Mouse (Mus musculus) kidney, adult 2 months (tissue): ENCODE measurements around the gene Zcchc10. TPM values are rescaled to one million over a fixed set of nuclear protein-coding genes. Genes with fewer than 3 reads are reported as not detected.

Source experiments
- DNase-seq: peaks from one replicate; pipeline ENCODE4 v3.0.0; 2021
- H3K27ac ChIP-seq: fragments of 200-500 bp; 2 replicates; pipeline ENCODE4 v1.5.1; 2012; ENCODE audit warnings: low read depth, low read length, control low read depth, inconsistent platforms; ENCODE audit not compliant: insufficient read depth
- H3K27me3 ChIP-seq: fragments of 200-500 bp; replicated peaks from 2 replicates; pipeline ENCODE4 v1.6.1; 2012; ENCODE audit warnings: mild to moderate bottlenecking, moderate library complexity, low read length, inconsistent platforms; ENCODE audit not compliant: control insufficient read depth, insufficient read depth
- H3K36me3 ChIP-seq: fragments of 200-500 bp; 2 replicates; pipeline ENCODE4 v1.6.1; 2012; ENCODE audit warnings: mild to moderate bottlenecking, moderate library complexity, low read length, inconsistent platforms; ENCODE audit not compliant: control insufficient read depth, insufficient read depth
- H3K4me1 ChIP-seq: fragments of 200-500 bp; 2 replicates; pipeline ENCODE4 v1.6.1; 2011; ENCODE audit warnings: low read length; ENCODE audit not compliant: control insufficient read depth, insufficient read depth
- H3K4me3 ChIP-seq: fragments of 200-500 bp; 2 replicates; pipeline ENCODE4 v1.5.1; 2011; ENCODE audit warnings: mild to moderate bottlenecking, low read depth, low read length, control low read depth; ENCODE audit not compliant: insufficient read depth
- CTCF ChIP-seq: fragments of 200-500 bp; conservative IDR thresholded peaks from 2 replicates; pipeline ENCODE4 v1.5.1; 2011; ENCODE audit warnings: low read depth, mild to moderate bottlenecking, control low read depth, low read length, moderate library complexity, mixed read lengths; ENCODE audit not compliant: insufficient read depth, insufficient read length
- POLR2A ChIP-seq: fragments of 200-500 bp; IDR thresholded peaks from one replicate; pipeline ENCODE4 v1.6.1; 2011; ENCODE audit warnings: low read depth, low read length, control low read depth
- WGBS: fragments of 180-500 bp; shearing (Covaris S2); methylation state at CpG from one replicate; pipeline ENCODE4 v1.1.7; 2018; 5-methylcytosine and 5-hydroxymethylcytosine counted together
- polyA plus RNA-seq: library from polyadenylated mRNA; depleted of rRNA; stranded (reverse); fragments of >200 nt; gene quantifications from 2 replicates; pipeline ENCODE4 v1.2.3, GENCODE M21; 2012

The Zcchc10 gene
- polyA plus RNA-seq, 1 experiment: 5.0 TPM

GRCm38 (mm10) chr11:53342711-53343110 lies 18.2 kb downstream of the Zcchc10 start:
- WGBS: 46% methylated on average over 5 of the region's 5 CpGs
- DNase-seq: no peak
- no peak for TF ChIP-seq POLR2A
- no peak for TF ChIP-seq CTCF
- Histone ChIP-seq H3K36me3 (no peaks in the 10 kb centered on the region), H3K4me3 (no peak overlapping the region), H3K27me3 (no peaks in the 10 kb centered on the region), H3K27ac (no peak overlapping the region), H3K4me1 (no peaks in the 10 kb centered on the region)

GRCm38 (mm10) chr11:53345328-53345727 lies 20.8 kb downstream of the Zcchc10 start:
- H3K27ac ChIP-seq: no peak overlapping the region
- no peak overlapping the region for H3K4me3 ChIP-seq
- no peaks in the 10 kb centered on the region for H3K4me1 ChIP-seq
- no peak for DNase-seq
- no peak for TF ChIP-seq CTCF
- no peak for TF ChIP-seq POLR2A
- WGBS: 65% methylated on average over 5 of the region's 5 CpGs
- no peaks in the 10 kb centered on the region for H3K36me3 ChIP-seq
- no peaks in the 10 kb centered on the region for H3K27me3 ChIP-seq

DNA sequence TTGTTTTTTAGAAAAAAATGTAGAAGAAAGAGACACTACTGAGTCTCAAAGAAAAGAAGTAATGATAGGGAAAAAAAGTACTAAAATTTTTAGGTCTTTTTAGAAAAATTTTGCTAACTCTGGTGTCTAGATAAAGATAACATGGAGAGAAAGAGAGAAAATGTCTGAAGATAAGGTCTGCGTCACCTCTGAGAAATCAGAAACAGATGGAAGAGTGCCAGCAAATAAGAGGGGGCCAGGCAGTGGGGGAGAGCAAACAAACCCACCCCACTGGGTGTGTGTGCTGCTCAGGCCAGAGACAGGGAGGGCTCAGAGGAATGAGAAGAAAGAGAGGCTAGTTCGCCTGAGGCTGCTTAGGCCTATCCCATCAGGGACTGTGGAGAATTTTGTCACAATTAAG lies 21.3 kb downstream of the Zcchc10 start:
- TF ChIP-seq POLR2A: no peak
- no peak for TF ChIP-seq CTCF
- Histone ChIP-seq H3K4me1 (no peaks in the 10 kb centered on the region), H3K4me3 (no peak overlapping the region), H3K36me3 (no peaks in the 10 kb centered on the region), H3K27me3 (no peaks in the 10 kb centered on the region), H3K27ac (no peak overlapping the region)
- 83% methylated on average over 2 of the region's 2 CpGs for WGBS
- no peak for DNase-seq

DNA sequence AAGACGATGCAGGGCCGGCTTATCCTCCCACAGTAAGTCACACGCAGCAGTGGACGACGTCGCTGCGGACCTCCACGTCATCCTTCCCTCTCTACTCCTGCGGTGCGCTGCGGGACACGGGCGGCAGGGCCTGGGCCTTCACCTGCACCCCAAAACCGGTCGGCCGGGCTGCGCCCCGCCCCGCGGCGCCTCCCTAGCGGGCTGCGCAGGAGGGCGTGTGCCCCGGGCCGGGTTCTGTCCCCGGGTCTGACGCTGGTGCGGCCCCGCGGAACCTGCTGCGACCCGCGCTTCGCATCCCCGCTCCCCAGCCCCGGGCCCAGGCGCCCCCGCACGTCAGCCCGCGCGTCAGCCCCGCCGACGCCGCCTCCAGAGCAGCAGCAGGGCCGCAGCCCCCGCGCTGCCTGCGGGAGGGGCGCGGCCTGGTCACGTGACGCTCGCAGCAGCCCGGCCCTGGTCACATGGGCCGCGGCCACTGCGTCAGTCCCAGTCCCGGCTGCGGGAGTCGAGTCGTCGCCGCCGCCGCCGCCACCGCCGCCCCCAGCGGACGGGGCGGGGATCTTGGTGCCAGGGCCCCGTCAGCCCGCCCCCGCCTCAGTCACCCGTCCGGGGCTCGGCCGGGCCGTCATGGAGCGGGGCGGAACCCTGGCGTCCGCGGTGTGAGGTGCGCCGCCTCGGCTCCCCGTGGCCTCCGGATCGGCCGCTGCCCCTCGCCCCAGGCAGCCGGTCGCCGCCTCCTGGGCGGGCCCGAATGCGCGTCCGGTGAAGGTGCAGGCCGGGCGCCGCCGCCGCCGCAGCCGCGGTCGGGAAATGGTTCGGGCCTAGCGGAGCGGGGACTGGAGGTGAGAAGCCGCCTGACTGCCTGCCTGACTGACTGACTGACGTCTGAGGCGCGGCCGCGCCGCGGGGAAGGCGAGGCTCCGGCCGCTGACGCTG lies 26.1 kb downstream of the Zcchc10 start, which contains the start of gene Aff4:
Gene Aff4, plus strand, starts transcription at position 543 of the 933 bp plus-strand sequence.
- peak; percentile 50 for TF ChIP-seq POLR2A
- TF ChIP-seq CTCF: no peak

GRCm38 (mm10) chr11:53351224-53351942 lies 26.9 kb downstream of the Zcchc10 start:
- TF ChIP-seq POLR2A (no peak), CTCF (no peak)
- Histone ChIP-seq H3K36me3 (no peaks in the 10 kb centered on the region), H3K27me3 (no peaks in the 10 kb centered on the region), H3K27ac (peak overlapping the region; percentile 95), H3K4me3 (peak overlapping the region; percentile 99), H3K4me1 (peaks cover 2% of the 10 kb centered on the region; the same call in 1 of the 2 replicates)
- peak; percentile 59 for DNase-seq
- WGBS: under 1% methylated on average over 35 of the region's 35 CpGs

More for the DNA sequence above, 26.1 kb downstream of the Zcchc10 start, which contains the start of gene Aff4:
- H3K36me3 ChIP-seq: no peaks in the 10 kb centered on the region
- peaks cover 2% of the 10 kb centered on the region; the same call in 1 of the 2 replicates for H3K4me1 ChIP-seq
- H3K4me3 ChIP-seq: peak within 1 kb of the TSS; percentile 99
- peak; percentile 94 for DNase-seq
- under 1% methylated on average over 125 of the region's 127 CpGs for WGBS
- peak within 1 kb of the TSS; percentile 95 for H3K27ac ChIP-seq
- no peaks in the 10 kb centered on the region for H3K27me3 ChIP-seq

DNA sequence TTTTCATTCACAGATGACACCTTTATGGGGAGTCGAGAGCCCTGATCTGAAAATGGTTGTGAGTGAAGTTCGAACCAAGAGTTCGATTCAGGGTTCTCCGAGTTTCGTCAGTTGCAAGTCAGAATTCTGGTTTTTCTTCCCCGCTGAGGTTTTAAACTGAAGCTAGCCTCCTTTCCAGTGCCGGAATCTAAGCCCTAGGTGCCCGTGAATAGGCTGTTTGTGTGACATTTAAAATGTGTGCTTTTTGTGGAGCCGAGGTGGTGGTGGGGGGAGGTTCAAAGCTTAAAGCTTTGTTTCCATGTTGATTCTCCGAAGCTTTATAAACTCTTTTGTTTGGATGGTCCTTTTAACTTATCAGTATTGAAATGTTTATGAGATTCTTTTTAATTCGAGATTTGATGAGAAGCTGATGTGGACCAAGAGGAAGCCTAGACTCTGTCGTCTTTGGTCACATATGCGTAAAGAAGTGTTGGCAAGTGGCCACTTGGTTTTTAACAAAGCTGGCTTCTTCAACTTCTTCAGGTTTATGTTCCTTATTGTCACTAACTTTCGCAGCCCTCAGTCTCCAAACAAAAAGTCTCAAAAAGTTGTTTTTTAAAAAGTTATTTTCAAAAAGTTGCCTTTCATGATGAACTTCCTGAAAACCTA lies 27.6 kb downstream of the Zcchc10 start:
- peaks cover 2% of the 10 kb centered on the region; the same call in 1 of the 2 replicates for H3K4me1 ChIP-seq
- 3% methylated on average over 14 of the region's 14 CpGs for WGBS
- no peaks in the 10 kb centered on the region for H3K27me3 ChIP-seq
- no peak for DNase-seq
- peak overlapping the region; percentile 99 for H3K4me3 ChIP-seq
- TF ChIP-seq CTCF (no peak), POLR2A (no peak)
- H3K36me3 ChIP-seq: no peaks in the 10 kb centered on the region
- H3K27ac ChIP-seq: peak overlapping the region; percentile 57
